Mouse (Mus musculus) gastrocnemius, postnatal 14 days (tissue): ENCODE measurements around the gene Ccm2l. TPM values are rescaled to one million over a fixed set of nuclear protein-coding genes. Genes with fewer than 3 reads are reported as not detected.

Source experiments
- DNase-seq: peaks from one replicate; pipeline ENCODE4 v3.0.0; 2021; ENCODE audit warnings: mixed read lengths
- intact Hi-C: fragments of 180-260 bp; cut with DNase I; formaldehyde crosslinking; loops from one replicate; pipeline ENCODE4 v1.15.1; 2025; ENCODE audit warnings: low total_unique reads
- long read RNA-seq, 2 experiments: library from polyadenylated mRNA; stranded (forward); transcript quantifications; one replicate each; pipeline ENCODE4 v2.0.0; 2021
- total RNA-seq, 2 experiments: library from RNA; stranded (reverse); gene quantifications; 2 replicates each; pipeline ENCODE4 v1.2.3; 2021

Gene Ccm2l
- 1 to 10 TPM; 5.9 to 9.1 TPM for total RNA-seq
- long read RNA-seq, experiment 1, partial matches to known transcripts, result 2 of 14 reads
- long read RNA-seq, experiment 1, other reads (novel, unspliced or antisense), result 12 of 14 reads
- long read RNA-seq, experiment 2, partial matches to known transcripts, result 3 of 21 reads
- long read RNA-seq, experiment 2, other reads (novel, unspliced or antisense), result 17 of 21 reads

- intact Hi-C loops, result no loop called here
- no peak for DNase-seq
These were observed at the start of gene Ccm2l for GRCm38 (mm10) chr2:153065747-153066508. Gene Ccm2l (plus strand): TSS chr2:153065955.

- intact Hi-C loops, result no loop called here
These were observed 49.0 kb upstream of the Ccm2l start for GRCm38 (mm10) chr2:153016786-153017185.

GRCm38 (mm10) chr2:153019355-153019754 is 46.4 kb upstream of the Ccm2l start:
- intact Hi-C loops, result no loop called here
- DNase-seq, result no peak

More at GRCm38 (mm10) chr2:153016786-153017185, 49.0 kb upstream of the Ccm2l start:
- no peak for DNase-seq

DNA sequence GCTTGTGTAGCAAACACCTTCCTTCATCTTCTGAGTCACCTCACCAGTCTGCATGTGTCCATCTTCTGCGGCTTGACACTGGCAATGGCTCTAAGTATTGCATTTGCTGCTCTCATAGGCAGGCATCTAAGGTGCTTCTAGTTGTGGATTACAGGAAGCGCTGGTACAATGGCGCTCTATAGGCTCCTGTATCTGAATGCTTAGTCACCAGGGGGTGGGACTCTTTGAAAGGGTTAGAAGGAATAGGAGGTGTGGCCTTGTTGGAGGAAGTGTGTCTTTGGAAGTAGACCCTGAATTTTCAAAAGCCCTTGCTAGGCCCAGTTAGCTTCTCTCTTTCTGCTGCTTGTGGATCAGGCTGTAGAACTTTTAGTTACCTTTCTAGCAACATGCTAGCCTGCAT is 44.6 kb upstream of the Ccm2l start:
- DNase-seq, result no peak
- intact Hi-C loops, result no loop called here

DNA sequence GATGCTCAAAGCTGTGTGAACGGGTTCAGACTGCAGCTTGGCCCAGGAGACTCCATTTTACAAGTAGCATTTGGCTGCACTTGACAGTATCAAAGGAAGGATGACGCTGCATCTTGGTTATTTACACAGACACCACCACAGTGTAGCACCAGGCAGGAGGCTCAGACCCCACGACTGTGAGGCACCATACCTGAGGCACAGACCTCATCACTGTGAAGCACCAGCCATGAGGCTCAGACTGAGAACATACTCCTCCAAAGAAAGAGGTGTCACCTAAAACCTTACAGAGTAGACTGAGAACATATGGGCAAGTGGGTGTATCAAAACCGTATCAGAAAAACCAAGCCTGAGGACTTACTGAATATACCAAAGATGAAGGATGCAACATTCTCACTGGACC is 42.9 kb upstream of the Ccm2l start:
- DNase-seq, result no peak
- intact Hi-C loops, result no loop called here

DNA sequence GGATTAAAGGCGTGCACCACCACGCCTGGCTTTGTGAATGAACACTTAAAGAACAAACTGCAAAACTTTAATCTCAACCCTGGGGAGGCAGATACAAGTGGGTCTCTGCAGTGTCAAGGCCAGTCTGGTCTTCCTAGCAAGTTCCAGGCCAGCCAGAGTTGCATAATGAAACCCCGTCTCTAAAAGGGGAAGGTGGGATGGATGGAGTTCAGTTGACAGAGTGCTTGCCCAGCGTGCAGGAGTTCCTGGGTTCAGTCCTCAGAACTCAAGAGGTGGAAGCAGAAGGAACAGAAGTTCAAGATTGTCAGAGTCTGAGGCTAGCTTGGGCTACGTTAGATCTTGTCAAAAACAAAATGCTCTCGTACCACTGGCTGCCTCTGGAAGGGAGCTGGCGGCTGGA is 39.7 kb upstream of the Ccm2l start:
- intact Hi-C loops, result no loop called here
- no peak for DNase-seq

- intact Hi-C loops, result no loop called here
- DNase-seq, result no peak
These were observed 38.3 kb upstream of the Ccm2l start for GRCm38 (mm10) chr2:153027501-153027900.

DNA sequence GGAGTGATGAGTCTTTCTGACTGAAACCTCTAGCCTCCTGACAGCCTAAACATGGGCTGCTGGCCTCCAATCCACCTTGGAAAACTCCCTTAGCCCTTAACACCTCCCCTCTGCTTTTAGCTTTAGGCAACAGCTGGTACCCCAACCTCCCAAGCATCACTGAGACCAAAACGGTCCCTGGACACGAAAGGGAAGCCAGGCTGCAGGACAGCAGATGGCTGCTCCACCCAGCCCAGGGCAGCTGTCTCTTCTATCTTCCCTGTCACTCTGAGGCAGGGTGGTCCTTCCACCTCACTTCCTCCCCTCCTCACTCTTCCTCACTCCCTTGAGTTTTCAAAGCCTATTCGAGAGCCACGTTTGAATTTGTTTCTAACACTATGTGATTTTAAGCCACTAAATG is 35.3 kb upstream of the Ccm2l start:
- intact Hi-C loops, result no loop called here
- DNase-seq, result no peak

- intact Hi-C loops, result no loop called here
- DNase-seq, result no peak
These were observed 34.4 kb upstream of the Ccm2l start, which contains the start of gene Xkr7 for GRCm38 (mm10) chr2:153031126-153032082. Gene Xkr7 (plus strand): TSS chr2:153031852.

- peak; percentile 81 for DNase-seq
- intact Hi-C loops, result no loop called here
These were observed 33.5 kb upstream of the Ccm2l start for GRCm38 (mm10) chr2:153032083-153032842.

GRCm38 (mm10) chr2:153032973-153033372 is 32.8 kb upstream of the Ccm2l start:
- intact Hi-C loops, result no loop called here

GRCm38 (mm10) chr2:153033545-153034230 is 32.1 kb upstream of the Ccm2l start:
- DNase-seq, result no peak
- intact Hi-C loops, result no loop called here

More at GRCm38 (mm10) chr2:153032973-153033372, 32.8 kb upstream of the Ccm2l start:
- no peak for DNase-seq

DNA sequence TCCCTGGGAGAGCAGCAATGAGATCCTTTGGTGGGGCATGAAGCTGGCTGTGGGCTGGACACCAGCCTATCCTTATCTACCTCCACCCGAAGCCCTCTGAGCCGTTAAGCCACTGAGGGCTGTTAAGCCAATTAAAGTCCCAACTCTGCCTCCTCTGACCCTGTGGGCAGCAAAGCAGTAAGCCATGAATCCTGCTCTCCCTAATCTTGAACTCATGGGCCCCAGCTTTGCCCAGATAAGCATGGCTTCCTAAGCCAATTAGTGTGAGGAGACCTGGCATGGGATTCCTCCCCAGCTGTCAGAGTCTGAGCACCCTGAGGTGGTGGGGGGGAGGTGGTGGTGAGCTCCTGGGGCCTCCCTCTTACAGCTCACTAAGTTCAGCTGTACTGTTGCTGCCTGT is 29.1 kb upstream of the Ccm2l start:
- intact Hi-C loops, result no loop called here
- no peak for DNase-seq

- intact Hi-C loops, result no loop called here
- no peak for DNase-seq
These were observed 21.9 kb upstream of the Ccm2l start for GRCm38 (mm10) chr2:153043886-153044285.

DNA sequence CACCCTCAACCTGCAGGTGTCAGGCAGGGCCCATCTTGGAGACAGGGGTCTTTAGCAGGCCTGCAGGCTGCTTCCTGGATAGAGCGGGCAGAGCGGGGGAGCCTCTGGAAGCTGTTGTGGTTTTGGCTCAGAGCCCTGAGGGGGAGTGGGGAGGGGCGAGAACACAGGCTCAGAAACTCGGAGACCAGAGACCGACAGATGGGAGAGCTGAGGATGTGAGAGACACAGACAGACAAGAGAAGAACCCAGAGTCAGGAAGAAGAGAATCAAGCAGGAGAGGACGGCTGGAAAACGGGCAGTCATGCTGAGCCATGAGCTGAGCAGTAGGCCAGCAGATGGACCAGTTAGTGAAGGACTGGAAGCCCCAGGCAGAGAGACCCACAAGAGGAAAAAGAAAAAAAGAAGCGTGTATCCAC is 19.9 kb upstream of the Ccm2l start:
- no peak for DNase-seq
- intact Hi-C loops, result no loop called here

DNA sequence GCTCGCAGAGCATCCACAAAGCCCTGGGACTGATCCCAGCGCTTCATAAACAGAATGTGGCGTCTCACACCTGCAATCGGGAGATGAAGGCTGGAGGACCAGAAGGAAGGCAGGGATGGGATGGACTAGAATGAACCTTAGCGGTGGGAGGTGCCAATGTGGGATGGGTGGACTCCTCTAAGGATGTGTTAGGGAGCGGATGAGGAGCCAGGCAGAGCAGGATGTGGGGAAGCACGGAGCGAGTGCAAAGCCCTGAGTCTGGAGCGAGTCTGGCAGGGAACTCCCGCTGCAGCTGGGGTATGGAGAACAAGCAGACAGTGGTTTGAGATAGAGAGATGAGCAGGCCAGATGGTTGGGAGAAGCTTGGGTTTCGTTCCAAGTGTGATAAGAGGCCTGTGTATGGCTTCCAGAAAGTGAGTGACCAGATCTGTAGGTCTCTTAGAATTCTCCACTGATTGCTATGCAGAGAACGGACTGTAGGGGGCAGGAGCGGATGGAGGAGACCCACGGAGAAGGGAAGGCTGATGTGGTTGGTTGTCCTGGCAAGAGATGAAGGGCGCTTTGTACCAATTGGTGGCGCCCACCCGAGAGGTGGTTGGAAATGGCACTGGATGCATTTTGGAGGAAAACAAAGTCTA is 17.8 kb upstream of the Ccm2l start:
- DNase-seq, result no peak
- intact Hi-C loops, result no loop called here

DNA sequence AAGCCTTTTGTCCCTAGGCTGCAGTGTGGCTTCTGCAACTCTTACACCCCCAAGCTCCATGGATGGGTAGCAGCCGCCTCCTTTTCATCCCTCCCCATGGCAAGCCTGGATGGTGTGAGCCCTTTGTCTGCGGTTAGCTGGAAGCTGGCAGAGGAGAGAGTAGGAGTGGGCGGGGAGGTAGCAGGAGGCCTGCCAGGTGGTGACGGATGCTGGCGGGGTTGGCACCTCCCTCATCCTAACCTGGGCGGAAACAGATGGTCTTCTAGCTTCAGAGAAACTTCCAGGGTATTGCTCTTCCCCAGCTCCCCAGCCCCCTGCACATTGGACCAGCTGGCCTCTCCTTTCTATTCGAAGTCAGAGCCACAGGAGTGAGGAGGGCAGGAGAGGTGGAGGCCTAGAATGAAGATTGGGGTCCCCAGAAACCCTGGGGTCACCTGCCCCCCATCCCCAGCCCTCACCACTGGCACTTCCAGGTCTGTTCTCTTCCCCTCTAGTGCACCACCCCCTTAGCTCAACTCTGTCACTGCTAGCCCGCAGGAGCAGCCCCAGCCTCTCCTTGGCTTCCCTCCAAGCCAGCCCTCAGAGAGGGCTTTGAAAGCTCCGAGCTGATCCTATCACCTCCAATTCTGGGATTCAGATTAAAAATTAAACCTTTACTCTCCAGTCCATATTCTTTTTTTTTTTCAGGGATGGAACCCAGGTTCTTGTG is 16.3 kb upstream of the Ccm2l start:
- DNase-seq, result no peak
- intact Hi-C loops, result no loop called here

DNA sequence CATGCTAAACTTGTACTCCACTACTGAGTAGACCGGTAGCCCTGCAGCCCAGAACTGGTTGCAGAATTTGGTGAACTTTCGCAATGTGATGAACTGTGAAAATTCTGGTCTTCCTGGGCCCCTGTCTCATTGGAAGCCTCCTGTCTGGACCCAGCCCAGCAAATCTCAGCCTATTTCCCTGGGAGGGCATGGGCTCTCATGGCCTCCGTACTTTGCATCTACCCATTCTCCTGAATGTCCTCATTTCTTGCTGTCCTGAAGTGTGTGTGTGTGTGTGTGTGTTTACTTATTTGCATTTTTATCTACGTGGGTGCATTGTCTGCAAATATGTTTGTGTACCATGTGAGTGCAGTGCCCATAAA is 15.8 kb upstream of the Ccm2l start:
- no peak for DNase-seq
- intact Hi-C loops, result loop anchor here (5.0 kb wide), 1 partner anchor 97 kb away; no protein-coding TSS in a partner anchor
